Mouse (Mus musculus) inflammation-experienced regulatory T-cells (primary cell): ENCODE data around the gene Neurog1. TPM values are rescaled to one million over a fixed set of nuclear protein-coding genes. Genes with fewer than 3 reads are reported as not detected.

Experiments used
- polyA plus RNA-seq, 2 experiments: library from polyadenylated mRNA; unstranded; fragments of 100-300 nt; shearing (Covaris generic); gene quantifications; one replicate each; pipeline ENCODE4 v1.2.1; 2017

Neurog1 gene
- polyA plus RNA-seq = not detected

GRCm38 (mm10) chr13:56251924-56252619, at the start of gene Neurog1:
Gene Neurog1, minus strand, starts transcription at chr13:56252163.

GRCm38 (mm10) chr13:56295943-56296658, 44.1 kb upstream of the Neurog1 start, which contains the start of gene Cxcl14:
Gene Cxcl14, minus strand, starts transcription at chr13:56296551.

Other genes with a start within 250 kb of the Neurog1 start
- gene H2afy, start 115.8 kb downstream of the Neurog1 start, polyA plus RNA-seq = 100 to 1,000 TPM; 295 to 380 TPM
- under 1 TPM in 1 of 2 experiments, not detected in 1; 0.14 TPM for gene Tifab, start 73.3 kb downstream of the Neurog1 start, polyA plus RNA-seq
- gene Cxcl14, start 44.4 kb upstream of the Neurog1 start, polyA plus RNA-seq = not detected
- under 1 TPM; 0.15 to 0.23 TPM for gene Gm3045, start 174.4 kb upstream of the Neurog1 start, polyA plus RNA-seq
- gene Slc25a48, start 186.2 kb upstream of the Neurog1 start, polyA plus RNA-seq = under 1 TPM; 0.06 to 0.11 TPM
- gene Il9, start 230.1 kb upstream of the Neurog1 start, polyA plus RNA-seq = not detected